Mouse (Mus musculus) CH12.LX (cell line): Measurements from ENCODE around the gene Daglb. TPM values are rescaled to one million over a fixed set of nuclear protein-coding genes. Genes with fewer than 3 reads are reported as not detected.
"Not testable (repeated sequence)": the region's sequence is repeated elsewhere in the genome, so short reads cannot be mapped to it uniquely, and the experiment has no call there.

Source experiments
- DNase-seq: peaks from one replicate; pipeline ENCODE4 v3.0.0-alpha.2; 2013; ENCODE audit errors: extremely low read depth
- H3K27ac ChIP-seq: 2 replicates; pipeline ENCODE4 v1.5.1; 2012; ENCODE audit warnings: low read depth, mild to moderate bottlenecking, control low read depth, moderate library complexity; ENCODE audit not compliant: insufficient read depth
- H3K27me3 ChIP-seq: replicated peaks from 2 replicates; pipeline ENCODE3; 2012; ENCODE audit warnings: inconsistent platforms
- H3K36me3 ChIP-seq, 2 experiments: replicated peaks in 1 of 2; 2 replicates each; pipeline versions ENCODE3 to v1.6.1; 2012; ENCODE audit warnings: inconsistent platforms in 1 of 2, low read length in 1 of 2, mild to moderate bottlenecking in 1 of 2, mixed read lengths in 1 of 2, moderate library complexity in 1 of 2; ENCODE audit not compliant: control insufficient read depth in 1 of 2, insufficient read depth in 1 of 2
- H3K4me1 ChIP-seq, 2 experiments: 2 replicates each; pipeline ENCODE4 v1.6.1; 2012; ENCODE audit warnings: inconsistent platforms in 1 of 2, moderate library complexity in 1 of 2; ENCODE audit not compliant: insufficient read depth in 2 of 2, control insufficient read depth in 1 of 2
- H3K4me2 ChIP-seq: 2 replicates; pipeline ENCODE4 v1.6.1; 2012; ENCODE audit warnings: low read depth, mild to moderate bottlenecking, control low read depth; ENCODE audit not compliant: poor library complexity, insufficient read depth, severe bottlenecking
- H3K4me3 ChIP-seq, 3 experiments: fragments of 150-350 bp in 1 of 3; sonication (generic) in 1 of 3; replicated peaks in 1 of 3; 2 replicates each; pipeline versions ENCODE3 to v1.5.1; 2011 to 2012; ENCODE audit warnings: low read depth in 2 of 3, low read length in 2 of 3, mild to moderate bottlenecking in 2 of 3, moderate library complexity in 2 of 3, control low read depth in 1 of 3, improper control_type of control experiment in 1 of 3, inconsistent platforms in 1 of 3, mixed read lengths in 1 of 3; ENCODE audit not compliant: poor library complexity in 1 of 3
- H3K79me2 ChIP-seq: replicated peaks from 2 replicates; pipeline ENCODE4 v1.6.1; 2012; ENCODE audit warnings: mild to moderate bottlenecking, moderate library complexity; ENCODE audit not compliant: control insufficient read depth, poor library complexity, insufficient read depth, severe bottlenecking; ENCODE audit errors: extremely low read depth
- H3K9ac ChIP-seq: 2 replicates; pipeline ENCODE4 v1.6.1; 2012; ENCODE audit warnings: low read depth, mild to moderate bottlenecking, control low read depth, moderate library complexity; ENCODE audit not compliant: insufficient read depth
- H3K9me3 ChIP-seq: replicated peaks from 2 replicates; pipeline ENCODE3; 2012; ENCODE audit warnings: low read length, inconsistent platforms, mixed read lengths
- BHLHE40 ChIP-seq: IDR thresholded peaks from 2 replicates; pipeline ENCODE4 v1.6.1; 2011; ENCODE audit warnings: mild to moderate bottlenecking, low read depth, low read length, improper control_type of control experiment
- CHD2 ChIP-seq: IDR thresholded peaks from 2 replicates; pipeline ENCODE4 v1.6.1; 2011; ENCODE audit warnings: low read length, improper control_type of control experiment
- CTCF ChIP-seq, 2 experiments: IDR thresholded peaks in 1 of 2; conservative IDR thresholded peaks in 1 of 2; 2 replicates each; pipeline ENCODE4 v1.5.1; 2011 to 2012; ENCODE audit warnings: low read depth in 2 of 2, low read length in 2 of 2, improper control_type of control experiment in 1 of 2, inconsistent platforms in 1 of 2, mild to moderate bottlenecking in 1 of 2, moderate library complexity in 1 of 2
- E2F4 ChIP-seq: IDR thresholded peaks from 2 replicates; pipeline ENCODE4 v1.6.1; 2011; ENCODE audit warnings: low read depth, low read length, improper control_type of control experiment; ENCODE audit not compliant: insufficient replicate concordance
- EP300 ChIP-seq: IDR thresholded peaks from 2 replicates; pipeline ENCODE4 v1.6.1; 2011; ENCODE audit warnings: low read length, improper control_type of control experiment
- GABPA ChIP-seq: IDR thresholded peaks from 2 replicates; pipeline ENCODE4 v1.6.1; 2012; ENCODE audit warnings: low read depth, low read length, improper control_type of control experiment, inconsistent platforms; ENCODE audit not compliant: insufficient replicate concordance
- JUN ChIP-seq: IDR thresholded peaks from 2 replicates; pipeline ENCODE4 v1.6.1; 2011; ENCODE audit warnings: low read depth, mild to moderate bottlenecking, low read length, improper control_type of control experiment, moderate library complexity; ENCODE audit not compliant: insufficient read depth
- MAFK ChIP-seq: IDR thresholded peaks from 2 replicates; pipeline ENCODE4 v1.6.1; 2011; ENCODE audit warnings: low read length, improper control_type of control experiment; ENCODE audit not compliant: insufficient replicate concordance
- MAZ ChIP-seq: IDR thresholded peaks from 2 replicates; pipeline ENCODE4 v1.6.1; 2012; ENCODE audit warnings: low read depth, mild to moderate bottlenecking, inconsistent platforms, low read length, improper control_type of control experiment, moderate library complexity
- MEF2A ChIP-seq: IDR thresholded peaks from 2 replicates; pipeline ENCODE4 v1.6.1; 2014; ENCODE audit warnings: low read depth, mild to moderate bottlenecking, inconsistent platforms, low read length, improper control_type of control experiment, borderline replicate concordance
- MXI1 ChIP-seq: IDR thresholded peaks from 2 replicates; pipeline ENCODE4 v1.6.1; 2011; ENCODE audit warnings: mild to moderate bottlenecking, low read depth, low read length, improper control_type of control experiment
- MYC ChIP-seq: IDR thresholded peaks from 2 replicates; pipeline ENCODE4 v1.6.1; 2011; ENCODE audit warnings: low read depth, mild to moderate bottlenecking, improper control_type of control experiment, low read length
- NELFE ChIP-seq: IDR thresholded peaks from 2 replicates; pipeline ENCODE4 v1.6.1; 2011; ENCODE audit warnings: low read depth, low read length, improper control_type of control experiment
- NRF1 ChIP-seq: IDR thresholded peaks from 2 replicates; pipeline ENCODE4 v1.6.1; 2014; ENCODE audit warnings: low read depth, mild to moderate bottlenecking, inconsistent platforms, low read length, improper control_type of control experiment, moderate library complexity
- PAX5 ChIP-seq: IDR thresholded peaks from 2 replicates; pipeline ENCODE4 v1.6.1; 2012; ENCODE audit warnings: low read length, inconsistent platforms, mixed read lengths
- RAD21 ChIP-seq: IDR thresholded peaks from 2 replicates; pipeline ENCODE4 v1.6.1; 2011; ENCODE audit warnings: low read depth, mild to moderate bottlenecking, low read length, improper control_type of control experiment, moderate library complexity
- RCOR1 ChIP-seq: conservative IDR thresholded peaks from 2 replicates; pipeline ENCODE4 v1.6.1; 2012; ENCODE audit warnings: low read depth, mild to moderate bottlenecking, inconsistent platforms, low read length, improper control_type of control experiment
- SIN3A ChIP-seq: IDR thresholded peaks from 2 replicates; pipeline ENCODE4 v1.6.1; 2012; ENCODE audit warnings: low read length, improper control_type of control experiment, inconsistent platforms
- SMC3 ChIP-seq: IDR thresholded peaks from 2 replicates; pipeline ENCODE4 v1.6.1; 2011; ENCODE audit warnings: low read depth, low read length, improper control_type of control experiment
- TBP ChIP-seq: conservative IDR thresholded peaks from 2 replicates; pipeline ENCODE4 v1.6.1; 2011; ENCODE audit warnings: low read depth, low read length, improper control_type of control experiment
- ZC3H11A ChIP-seq: IDR thresholded peaks from 2 replicates; pipeline ENCODE4 v1.6.1; 2012; ENCODE audit warnings: low read depth, mild to moderate bottlenecking, inconsistent platforms, low read length, improper control_type of control experiment
- dilution Hi-C: fragments of 300-500 bp; cut with MboI; formaldehyde crosslinking; loops from 2 replicates; pipeline ENCODE4 v1.14.3; 2020; ENCODE audit warnings: low sequenced_read_pairs; ENCODE audit not compliant: extremely low pct_unique_long_range_greater_than_20kb, extremely low pct_ligation_motif_present
- in situ Hi-C: fragments of 300-500 bp; cut with MboI; formaldehyde crosslinking; loops from 3 replicates; pipeline ENCODE4 v1.14.3; 2019; ENCODE audit warnings: low sequenced_read_pairs, low pct_ligation_motif_present, low pct_unique_long_range_greater_than_20kb, mixed read lengths
- polyA plus RNA-seq: library from polyadenylated mRNA; unstranded; fragments of >175 nt; gene quantifications from 2 replicates; pipeline ENCODE4 v1.2.1, GENCODE M21; 2012; ENCODE audit warnings: low read depth; ENCODE audit not compliant: insufficient read length
- total RNA-seq, 2 experiments: library from RNA; depleted of rRNA; stranded (reverse); fragments of 300-350 nt in 1 of 2; fragments of >200 nt in 1 of 2; gene quantifications; 2 replicates each; pipeline ENCODE4 v1.2.3; 2012 to 2014

Gene Daglb
- total and polyA plus RNA-seq, 3 experiments = 10.4 to 11.9 (median 11.4) TPM

DNA sequence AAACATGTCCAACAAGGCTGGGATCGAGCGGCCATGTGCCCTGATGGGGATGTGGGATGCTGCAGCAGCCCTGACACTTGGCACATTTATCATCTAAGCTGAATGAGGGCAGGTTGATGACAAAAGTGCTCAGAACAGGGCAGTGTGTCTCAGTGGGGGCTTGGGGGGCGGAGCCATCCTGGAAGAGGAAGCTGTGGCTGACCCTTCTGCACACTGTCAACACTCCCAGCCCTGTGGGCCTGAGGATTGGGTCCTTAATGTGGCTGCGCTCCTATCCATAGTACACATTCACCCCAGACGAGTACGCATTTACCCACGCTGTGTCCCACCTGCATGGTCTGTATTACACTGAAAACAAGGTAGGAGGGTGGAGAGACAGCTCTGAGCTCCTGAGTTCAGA is 34.8 kb downstream of the Daglb start:
- in situ Hi-C loops (no loop called here), dilution Hi-C loops (no loop called here)
- H3K4me1 ChIP-seq = peaks cover 0 to 8% of the 10 kb centered on the region in 2 experiments; a peak in 1 of 4 replicates
- H3K4me2 ChIP-seq = no peak overlapping the region
- H3K27me3 ChIP-seq = no peaks in the 10 kb centered on the region
- no peak overlapping the region for H3K4me3 ChIP-seq
- peaks cover 40 to 88% of the 10 kb centered on the region in 2 experiments for H3K36me3 ChIP-seq
- no peaks in the 10 kb centered on the region for H3K79me2 ChIP-seq
- TF ChIP-seq MXI1 (no peak), NELFE (no peak), MYC (no peak), GABPA (no peak)
- no peak for DNase-seq
- no peak overlapping the region for H3K27ac ChIP-seq
- H3K9me3 ChIP-seq = no peaks in the 10 kb centered on the region
- no peak overlapping the region for H3K9ac ChIP-seq

DNA sequence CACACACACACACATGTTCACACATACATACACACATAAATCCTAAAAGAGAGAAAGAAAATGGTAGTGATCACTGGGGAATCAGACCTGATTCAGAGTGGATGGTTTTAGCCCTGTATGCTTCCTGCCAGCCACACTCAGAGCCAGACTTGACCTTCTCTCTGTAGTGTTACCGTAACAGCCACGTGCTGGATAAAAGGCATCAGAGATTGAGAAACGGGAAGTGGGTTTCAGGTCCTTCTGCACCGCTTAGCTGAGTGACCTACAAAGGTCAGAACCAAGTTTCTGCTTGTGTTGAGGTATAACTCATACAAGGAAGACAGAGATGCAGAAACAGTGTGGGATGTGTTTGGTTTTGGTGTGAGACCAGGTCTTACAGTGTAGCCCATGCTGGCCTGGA is 35.3 kb downstream of the Daglb start:
- Histone ChIP-seq H3K79me2 (no peaks in the 10 kb centered on the region), H3K4me2 (no peak overlapping the region), H3K27ac (no peak overlapping the region), H3K4me3 (no peak overlapping the region), H3K4me1 (peaks cover 0 to 8% of the 10 kb centered on the region in 2 experiments; a peak in 1 of 4 replicates), H3K27me3 (no peaks in the 10 kb centered on the region), H3K36me3 (peaks cover 38 to 88% of the 10 kb centered on the region in 2 experiments), H3K9ac (no peak overlapping the region), H3K9me3 (no peaks in the 10 kb centered on the region)
- DNase-seq = no peak
- dilution Hi-C loops = no loop called here
- in situ Hi-C loops = loop anchor here (5.0 kb wide), 2 partner anchors 32 to 53 kb away; no protein-coding TSS in a partner anchor
- no peak for TF ChIP-seq TBP
- TF ChIP-seq E2F4 = no peak
- TF ChIP-seq BHLHE40 = no peak
- no peak for TF ChIP-seq GABPA
- no peak for TF ChIP-seq CTCF (conservative IDR thresholded peaks at IDR 0.05 in 1 of 2, IDR thresholded peaks at IDR 0.05 in 1 of 2; ENCODE audit: low read depth in 2 of 2, low read length in 2 of 2)
- TF ChIP-seq NRF1 = no peak
- TF ChIP-seq JUN = no peak
- TF ChIP-seq MAZ = no peak
- TF ChIP-seq SMC3 = no peak
- no peak for TF ChIP-seq RCOR1
- no peak for TF ChIP-seq RAD21
- no peak for TF ChIP-seq MAFK
- no peak for TF ChIP-seq SIN3A
- TF ChIP-seq EP300 = no peak
- TF ChIP-seq MEF2A = no peak
- TF ChIP-seq ZC3H11A = no peak
- no peak for TF ChIP-seq CHD2
- no peak for TF ChIP-seq PAX5

DNA sequence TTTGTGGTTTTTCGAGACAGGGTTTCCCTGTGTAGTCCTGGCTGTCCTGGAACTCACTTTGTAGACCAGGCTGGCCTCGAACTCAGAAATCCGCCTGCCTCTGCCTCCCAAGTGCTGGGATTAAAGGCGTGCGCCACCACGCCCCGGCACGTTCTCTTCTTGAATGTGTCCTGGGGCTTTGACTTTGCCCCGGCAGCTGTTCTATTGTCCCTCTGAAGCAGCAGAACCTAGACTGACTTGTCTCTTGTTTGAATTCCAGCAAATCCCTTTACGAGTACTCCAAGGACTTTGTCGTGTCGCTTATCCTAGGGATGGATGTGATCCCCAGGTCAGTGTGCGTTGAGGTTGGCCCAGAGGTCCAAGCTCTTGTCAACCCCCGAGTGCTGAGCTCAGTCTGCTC is 36.3 kb downstream of the Daglb start:
- DNase-seq, H3K27me3 ChIP-seq, H3K4me3 ChIP-seq, H3K4me2 ChIP-seq, H3K4me1 ChIP-seq, H3K27ac ChIP-seq, H3K9me3 ChIP-seq, H3K9ac ChIP-seq, H3K79me2 ChIP-seq, dilution Hi-C loops: not testable (repeated sequence)
- peaks cover 46 to 87% of the 10 kb centered on the region in 2 experiments for H3K36me3 ChIP-seq
- in situ Hi-C loops = loop anchor here (5.0 kb wide), 2 partner anchors 33 to 52 kb away; no protein-coding TSS in a partner anchor
